Mouse (Mus musculus): ENCODE data around the gene Fam107b.
"Not testable (repeated sequence)": the region's sequence is repeated elsewhere in the genome, so short reads cannot be mapped to it uniquely, and the experiment has no call there.

The Fam107b gene

DNA sequence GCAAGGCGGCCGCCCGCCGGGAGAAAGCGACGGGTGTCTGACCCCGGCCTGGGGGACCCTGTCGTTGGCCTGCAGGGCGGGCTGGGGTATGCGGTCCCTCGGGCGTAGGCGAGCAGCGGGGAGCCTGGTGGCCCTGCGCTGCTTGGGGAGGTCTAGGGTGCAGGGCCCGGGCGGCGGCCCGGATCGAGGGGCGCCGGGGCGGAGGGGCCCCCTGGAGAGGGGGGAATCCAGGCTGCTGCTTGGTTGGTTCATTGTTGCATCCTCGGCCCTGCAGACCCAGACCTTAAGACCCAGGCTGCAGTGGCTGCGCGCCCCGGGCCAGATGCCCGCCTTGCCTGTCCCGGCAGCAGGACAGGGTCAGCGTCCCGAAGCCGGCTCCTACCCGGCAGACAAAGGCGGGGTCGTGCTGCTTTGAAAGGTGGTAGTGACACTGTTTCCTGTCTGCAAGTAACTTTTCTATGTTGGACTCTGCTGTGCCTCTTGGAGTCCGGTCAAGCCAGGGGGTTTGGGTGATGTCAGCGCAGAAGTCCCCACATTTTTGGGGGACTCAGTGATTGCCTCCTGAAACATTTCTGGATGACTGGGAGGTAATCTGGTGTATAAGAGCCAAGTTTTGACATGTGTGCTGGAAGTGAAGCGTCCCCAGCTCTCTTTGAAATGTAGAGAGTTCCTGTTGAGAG lies 143.5 kb downstream of the Fam107b start:
- peak; percentile 36 to 40 for DNase-seq

DNA sequence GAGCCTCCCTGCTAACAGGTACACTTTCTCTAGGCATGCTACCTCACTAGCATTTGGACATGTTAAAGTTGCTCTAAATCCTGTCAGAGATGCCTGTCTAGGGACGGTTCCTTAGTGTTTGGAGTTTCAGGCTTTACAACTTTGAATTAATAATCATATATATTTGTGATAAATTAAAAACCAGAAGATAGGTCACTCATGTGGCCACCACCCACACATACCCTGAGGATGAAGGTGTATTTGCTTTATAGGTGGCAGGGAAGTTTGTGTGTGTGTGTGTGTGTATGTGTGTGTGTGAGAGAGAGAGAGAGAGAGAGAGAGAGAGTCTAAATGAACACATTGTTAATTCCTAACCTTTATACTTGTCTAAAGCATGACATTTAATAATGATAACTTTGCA lies 144.2 kb downstream of the Fam107b start:
- no peak for DNase-seq

DNA sequence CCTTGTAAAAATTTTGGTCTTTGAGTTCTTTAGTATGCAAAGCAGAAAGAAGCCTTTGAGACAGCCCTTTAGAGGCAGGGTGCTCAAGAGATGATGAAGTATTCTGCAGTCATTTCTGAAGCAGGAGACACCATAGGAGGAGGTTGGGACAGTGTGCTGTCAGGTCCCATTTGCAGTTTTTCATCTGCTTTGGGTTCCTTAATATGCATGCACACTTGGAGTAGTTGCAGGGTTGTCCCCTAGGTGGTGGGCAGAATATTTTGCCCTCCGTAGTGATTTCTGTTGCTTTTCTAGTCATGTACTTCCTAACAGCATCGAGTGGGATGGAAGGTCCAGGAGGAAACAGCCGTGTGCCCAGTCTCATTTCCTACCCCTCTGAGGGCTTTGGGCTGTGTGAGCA lies 145.1 kb downstream of the Fam107b start:
- DNase-seq: no peak

DNA sequence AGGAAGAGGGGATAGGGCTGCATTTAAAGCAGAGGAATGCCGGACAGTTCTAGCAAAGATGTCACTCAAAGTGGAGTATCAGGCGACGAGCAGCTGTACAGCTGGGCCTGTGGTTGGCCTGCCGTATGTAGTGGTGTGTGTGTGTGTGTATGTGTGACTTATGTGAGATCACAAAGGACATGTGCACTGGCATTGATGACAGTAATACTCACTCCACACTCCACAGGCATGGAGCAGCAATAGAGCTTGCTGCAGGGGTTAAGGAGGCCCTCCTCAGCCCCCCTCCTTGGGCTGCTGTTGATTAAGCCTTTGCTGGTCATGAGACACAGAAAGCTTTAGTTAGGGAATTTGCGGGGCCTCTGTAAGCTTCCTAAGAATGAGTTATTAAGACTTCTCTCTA lies 147.0 kb downstream of the Fam107b start:
- DNase-seq: no peak

DNA sequence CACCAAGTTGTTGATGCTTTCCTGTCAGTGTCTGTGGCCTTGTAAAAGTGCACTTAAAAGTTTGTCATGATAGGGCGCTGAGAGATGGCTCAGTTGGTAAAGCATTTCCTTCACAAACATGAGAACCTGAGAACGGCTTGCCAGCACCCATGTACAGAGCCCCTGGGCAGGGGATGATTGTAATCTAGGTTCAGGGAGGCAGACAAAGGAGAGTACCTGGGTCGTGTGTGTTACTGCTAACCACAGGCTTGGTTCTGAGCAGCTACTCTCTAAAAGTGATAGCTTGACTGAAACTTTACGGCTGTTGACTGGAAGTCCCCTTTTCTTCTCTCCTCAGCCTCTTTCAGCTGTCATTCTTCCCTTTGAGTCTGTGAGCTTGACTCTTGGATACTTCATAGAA lies 147.6 kb downstream of the Fam107b start:
- DNase-seq: no peak

DNA sequence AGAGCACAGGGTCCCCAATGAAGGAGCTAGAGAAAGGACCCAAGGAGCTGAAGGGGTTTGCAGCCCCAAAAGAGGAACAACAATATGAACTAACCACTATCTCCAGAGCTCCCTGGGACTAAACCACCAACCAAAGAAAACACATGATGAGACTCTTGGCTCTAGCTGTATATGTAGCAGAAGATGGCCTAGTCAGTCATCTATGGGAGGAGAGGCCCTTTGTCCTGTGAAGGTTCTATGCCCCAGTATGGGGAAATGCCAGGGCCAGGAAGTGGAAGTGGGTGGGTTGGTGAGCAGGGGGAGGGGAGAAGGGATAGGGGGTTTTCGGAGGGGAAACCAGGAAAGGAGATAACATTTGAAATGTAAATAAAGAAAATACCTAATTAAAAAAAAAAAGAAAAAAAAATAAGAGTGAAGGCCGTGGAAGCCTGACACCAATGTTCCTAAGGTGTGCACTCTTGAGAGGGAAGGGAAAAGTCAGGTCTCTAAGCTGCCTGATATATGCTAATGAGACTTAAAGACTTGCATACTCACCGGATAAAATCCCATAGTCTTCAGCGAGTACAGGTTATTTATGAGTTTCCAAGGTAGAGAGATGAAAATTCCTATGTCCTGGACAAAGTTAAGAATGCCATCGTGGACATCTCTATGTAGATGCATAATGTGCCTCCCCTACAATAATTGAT lies 149.3 kb downstream of the Fam107b start:
- not testable (repeated sequence) for DNase-seq

DNA sequence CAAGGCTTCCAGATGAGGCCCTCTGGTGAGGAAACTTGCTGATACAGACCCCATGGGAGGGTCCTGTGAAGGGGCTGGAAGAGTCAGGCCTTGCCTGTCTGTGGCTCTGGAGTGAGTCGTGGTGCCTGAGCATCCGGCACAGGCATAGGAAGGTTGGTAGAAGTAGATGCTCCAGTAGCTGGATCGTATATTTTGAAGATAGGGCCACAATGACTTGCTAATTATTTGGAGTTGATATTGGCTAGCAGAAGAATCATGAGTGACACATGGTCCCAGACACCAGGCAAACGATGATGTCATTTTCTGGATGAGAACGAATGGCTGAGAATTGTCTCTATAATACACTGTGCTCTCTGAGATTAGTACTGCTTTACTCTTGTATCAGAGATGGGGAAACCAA lies 150.8 kb downstream of the Fam107b start:
- DNase-seq: no peak

DNA sequence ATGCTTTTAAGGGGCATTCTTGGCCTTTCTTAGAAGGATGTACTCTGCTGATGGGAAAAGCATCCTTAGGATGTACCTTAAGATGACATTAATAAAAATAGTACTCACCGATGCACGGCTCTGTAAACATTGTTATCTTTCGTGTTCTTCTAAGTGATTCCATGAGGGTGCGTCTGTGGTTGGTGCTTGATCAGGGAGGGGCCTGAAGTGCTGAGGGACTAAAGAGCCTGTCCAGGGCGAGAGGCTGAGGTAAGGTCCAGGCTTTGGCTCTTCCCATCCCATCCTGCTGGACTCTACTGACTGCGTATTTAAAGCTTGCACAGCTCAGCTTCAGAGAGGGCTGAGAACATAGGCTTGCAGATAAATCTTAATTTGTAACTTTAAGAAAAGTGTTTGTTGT lies 151.7 kb downstream of the Fam107b start:
- no peak for DNase-seq

DNA sequence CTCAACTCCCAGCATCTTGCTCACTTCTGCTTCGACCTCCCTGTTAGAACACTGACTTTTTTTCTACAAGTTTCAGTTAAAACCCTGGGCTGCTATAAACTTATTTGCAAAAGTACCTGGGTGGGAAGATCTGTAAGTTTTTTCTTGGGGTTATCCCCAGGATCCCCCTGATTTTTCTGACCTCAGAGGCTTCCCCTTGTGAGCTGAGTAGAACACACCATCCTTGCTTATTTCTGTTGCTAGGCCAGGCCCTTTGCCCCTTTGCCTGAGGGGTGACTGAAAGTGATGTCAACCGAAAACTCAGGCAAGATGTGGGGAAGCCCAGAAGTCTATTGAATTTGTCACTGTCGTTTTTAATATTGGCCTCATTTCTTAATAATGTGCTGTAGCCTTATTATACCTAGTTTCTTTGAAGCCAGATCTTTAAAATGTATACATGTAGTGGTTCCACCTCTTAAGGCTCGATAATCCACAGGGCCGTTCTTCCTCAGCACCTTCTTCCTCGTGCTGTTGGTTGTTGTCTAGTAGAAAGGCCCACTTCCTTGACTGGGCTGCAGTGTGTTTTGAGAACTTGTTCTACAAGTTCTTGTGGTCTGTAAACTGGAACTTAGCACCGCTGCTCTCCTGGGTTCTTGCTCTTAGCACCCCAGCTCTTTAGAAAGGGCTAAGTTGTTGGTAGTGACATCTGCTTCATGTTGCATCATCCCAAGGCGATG lies 153.3 kb downstream of the Fam107b start:
- DNase-seq: no peak

DNA sequence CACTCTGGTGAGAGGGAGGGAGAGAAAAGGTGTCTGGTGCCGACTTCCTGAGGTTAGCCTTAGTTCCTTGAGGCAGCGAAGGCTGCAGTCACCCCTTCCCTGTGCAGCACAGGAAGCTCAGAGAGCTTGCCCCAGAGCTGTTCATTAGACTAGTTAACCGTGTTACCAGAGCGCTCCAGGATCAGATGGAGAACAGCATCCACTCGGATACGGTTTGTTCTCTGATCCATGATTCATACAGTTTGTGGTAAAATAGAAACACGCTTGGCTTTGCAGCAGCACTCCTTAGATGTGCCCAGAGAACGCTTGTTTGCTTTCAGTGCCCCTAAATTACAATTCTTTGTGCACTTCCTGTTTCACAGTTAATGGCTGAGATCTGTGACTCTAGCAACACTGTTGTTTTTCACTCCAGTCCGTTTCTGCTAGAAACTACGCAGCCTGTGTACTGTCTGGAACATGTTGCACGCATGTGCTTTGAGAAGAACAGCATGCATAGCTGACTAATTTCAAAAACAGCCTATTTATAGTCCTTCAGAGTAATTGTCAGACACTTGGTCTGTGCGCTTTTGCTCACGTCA lies 156.3 kb downstream of the Fam107b start:
- DNase-seq: no peak

DNA sequence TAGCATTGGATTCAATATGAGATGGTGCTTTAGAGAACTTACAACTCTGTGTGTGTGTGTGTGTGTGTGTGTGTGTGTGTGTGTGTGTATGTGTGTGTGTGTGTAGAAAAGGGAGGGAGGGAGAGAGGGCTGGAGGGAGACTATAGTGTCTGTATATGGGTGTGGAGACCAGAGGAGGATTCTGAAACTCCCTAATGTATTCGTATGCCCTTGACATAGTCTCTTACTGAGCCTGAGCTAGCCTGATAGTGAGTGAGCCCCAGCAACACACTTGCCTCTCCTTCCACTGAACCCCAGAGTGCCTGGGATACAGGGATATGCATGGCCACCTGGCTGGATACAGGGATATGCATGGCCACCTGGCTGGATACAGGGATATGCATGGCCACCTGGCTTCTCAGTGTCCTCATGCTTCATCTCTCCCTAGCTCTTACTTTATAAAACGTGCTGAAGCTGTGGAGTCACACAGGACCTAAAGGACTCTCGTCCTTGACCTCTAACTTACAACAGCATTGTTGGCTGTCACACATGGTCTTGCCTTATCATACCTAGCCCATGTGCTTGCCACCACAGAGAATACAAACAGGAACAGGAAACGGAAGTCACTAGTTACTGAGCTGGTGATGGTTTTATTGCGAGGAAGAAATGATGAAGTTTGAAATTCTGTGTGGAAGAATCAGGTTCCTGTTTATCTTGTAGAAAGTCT lies 157.1 kb downstream of the Fam107b start:
- DNase-seq: no peak

DNA sequence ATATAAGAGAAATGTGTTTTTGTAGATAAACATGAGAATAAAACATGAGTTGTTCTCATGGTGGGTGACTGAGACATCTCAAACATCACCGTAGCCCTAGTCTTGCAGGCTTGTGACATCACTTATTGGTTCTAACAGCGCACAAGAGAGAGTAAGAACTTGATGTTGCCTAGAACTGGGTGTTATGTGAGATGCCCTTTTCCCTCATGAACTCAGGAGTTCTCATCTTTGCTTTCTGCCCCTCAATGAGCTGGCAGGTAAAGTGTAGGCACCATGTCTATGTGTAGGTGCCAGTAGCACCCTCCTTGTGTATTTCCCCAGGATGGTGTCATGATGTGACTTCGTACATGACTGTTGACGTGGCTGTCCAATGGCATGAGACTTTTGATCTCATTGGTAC lies 157.8 kb downstream of the Fam107b start:
- no peak for DNase-seq

DNA sequence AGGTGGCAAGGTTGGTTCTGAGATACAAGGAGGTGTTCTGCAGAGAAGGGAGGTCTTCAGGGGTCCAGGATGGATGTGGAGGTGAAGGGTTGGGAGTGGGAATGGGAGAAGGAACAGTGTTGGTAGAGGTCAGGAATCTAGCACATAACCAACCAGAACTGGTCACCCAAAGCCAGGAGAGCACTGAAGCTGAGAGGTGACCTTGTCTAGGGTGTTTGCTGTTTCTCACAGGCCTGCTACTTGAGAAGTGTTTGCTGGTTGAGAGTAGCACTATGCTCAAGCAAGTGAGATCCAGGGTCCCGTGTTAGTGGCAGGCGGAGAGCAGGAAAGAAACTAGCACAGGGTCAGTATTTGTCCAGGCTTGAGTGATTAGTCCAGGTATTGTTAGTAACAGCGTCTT lies 159.3 kb downstream of the Fam107b start:
- DNase-seq: no peak

DNA sequence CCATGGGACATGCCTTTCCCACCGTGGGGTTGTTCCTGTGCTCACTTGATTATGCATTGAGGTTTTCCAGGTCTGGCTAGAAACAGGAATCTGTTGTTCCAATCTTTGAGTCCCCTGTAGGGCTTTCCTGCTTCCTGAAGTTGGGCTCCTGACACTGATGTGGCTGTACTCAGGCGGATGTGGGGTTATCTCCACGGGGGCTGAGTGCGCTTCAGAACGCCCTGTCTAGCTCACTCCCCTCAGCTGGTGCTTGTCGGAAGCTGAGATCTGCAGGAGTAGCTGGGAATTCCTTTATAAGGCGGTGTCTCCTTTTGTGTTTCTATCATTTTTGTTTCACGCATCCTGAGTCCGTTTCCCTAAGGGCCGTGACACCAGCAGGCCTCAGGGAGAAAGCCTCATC lies 160.5 kb downstream of the Fam107b start:
- DNase-seq: no peak

DNA sequence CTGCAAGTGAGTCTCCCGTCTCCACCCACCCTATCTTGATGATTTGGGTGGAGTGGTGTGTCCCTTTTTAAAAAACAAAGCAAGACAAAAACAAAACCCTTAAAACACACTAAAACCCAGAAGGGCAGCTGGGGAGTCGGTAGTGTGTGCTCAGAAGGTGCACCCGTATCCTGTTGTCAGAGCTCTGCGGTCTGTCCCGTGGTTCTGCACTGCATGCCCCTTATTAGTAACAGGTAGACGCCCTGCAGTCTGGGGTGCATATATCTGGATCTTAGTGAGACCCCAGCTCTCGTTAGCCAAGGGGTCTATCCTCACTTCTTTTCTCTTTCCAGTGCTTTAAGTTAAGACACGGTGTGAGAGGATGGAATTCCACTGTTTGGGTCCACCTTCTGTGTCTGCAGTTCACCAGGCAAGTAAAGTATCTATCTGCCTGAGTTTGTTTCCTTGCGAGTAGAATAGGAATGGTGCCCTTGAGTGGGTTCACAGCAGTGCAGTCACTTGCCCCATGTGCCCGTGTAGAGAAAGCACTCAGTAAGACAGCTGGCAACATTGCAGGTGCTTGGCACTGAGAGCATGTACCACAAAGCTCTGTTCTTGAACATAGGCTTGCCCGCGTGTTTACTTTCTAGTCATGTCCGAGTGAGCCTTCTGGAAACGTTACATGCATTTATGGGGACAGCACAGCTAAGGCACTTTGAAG lies 161.2 kb downstream of the Fam107b start:
- DNase-seq: peak; percentile 41 to 56

DNA sequence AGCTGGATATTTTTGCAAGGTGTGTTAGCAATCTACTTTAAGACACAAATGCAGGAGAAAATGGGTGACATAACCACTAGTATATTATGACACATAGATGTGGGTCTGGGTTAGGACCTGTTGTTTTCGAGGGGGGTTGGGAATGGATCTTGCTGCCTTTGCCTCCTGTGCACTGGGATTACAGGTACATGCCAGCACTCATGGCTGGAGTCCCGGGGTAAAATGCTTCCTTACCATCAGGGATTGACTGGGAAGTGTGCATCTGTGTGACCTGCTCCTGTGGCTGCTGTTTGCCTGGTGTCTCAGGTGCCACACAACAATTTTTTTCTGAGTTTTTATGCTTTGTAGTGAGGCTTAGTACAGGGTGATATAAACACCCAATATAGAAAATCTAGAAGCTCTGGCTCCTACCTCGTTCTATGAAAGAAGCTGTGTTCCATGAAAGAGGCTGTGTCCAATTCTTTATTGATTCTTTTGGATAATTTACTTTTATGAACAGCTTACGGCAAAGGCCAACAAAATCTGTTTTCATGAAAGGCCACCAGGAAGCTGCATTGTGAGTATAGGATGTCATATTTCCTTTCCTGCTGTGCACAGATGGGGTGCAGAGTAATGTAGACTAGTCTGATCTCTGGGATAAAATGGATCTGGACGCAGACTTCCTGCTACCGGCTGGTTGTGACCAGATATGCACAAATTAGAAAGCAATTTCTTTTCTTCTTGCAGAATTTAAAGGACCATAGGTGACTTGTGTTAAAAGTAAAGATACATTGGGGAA lies 167.8 kb downstream of the Fam107b start:
- peak in 1 of 2 experiments; percentile 41 for DNase-seq

DNA sequence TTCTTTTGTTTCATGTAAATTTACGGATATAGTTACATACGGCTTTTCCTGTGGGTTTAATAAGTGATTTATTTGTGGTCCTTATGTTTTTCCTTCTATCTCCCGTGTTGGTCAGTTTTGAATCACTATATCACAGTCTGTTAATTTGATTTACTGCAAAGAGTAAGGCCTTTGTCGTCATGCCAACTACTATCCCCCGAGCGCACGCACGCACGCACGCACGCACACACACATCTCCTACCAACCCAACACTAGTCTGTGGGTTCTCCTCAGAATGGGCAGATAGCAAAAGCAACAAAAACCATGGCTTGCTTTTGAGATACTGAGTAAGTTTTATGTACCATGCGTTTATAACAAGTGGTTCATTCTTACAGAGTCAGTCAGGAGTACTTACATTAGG lies 168.4 kb downstream of the Fam107b start:
- DNase-seq: no peak

DNA sequence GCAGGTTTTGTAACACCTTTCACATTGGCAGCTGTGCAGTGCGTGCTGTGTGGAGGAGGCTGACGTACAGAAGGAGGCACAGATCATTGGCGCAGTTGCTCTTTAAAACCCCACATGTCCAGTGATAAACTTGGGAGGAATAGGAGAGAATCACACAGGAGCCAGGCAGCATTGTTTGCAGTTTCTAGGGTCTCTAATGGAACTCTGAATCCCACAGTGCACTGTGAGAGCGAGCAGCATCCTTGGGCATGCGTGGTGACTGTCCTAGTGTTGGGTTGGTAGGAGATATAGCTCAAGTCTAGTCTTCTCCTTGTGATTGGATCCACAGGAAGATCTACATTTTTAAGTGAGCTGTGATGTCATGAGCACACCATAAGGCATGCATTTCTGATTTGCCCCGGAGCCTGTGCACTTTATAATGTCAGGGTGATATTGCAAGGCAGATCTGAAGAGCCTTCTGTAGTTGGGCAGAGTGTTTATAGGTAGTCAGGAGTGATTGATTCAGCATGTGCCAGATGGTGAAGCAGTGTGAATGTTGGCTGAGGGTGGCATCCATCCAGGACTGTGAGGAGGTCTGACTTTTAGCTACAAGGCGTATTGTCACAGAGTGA lies 169.2 kb downstream of the Fam107b start:
- peak; percentile 85 to 91 for DNase-seq

DNA sequence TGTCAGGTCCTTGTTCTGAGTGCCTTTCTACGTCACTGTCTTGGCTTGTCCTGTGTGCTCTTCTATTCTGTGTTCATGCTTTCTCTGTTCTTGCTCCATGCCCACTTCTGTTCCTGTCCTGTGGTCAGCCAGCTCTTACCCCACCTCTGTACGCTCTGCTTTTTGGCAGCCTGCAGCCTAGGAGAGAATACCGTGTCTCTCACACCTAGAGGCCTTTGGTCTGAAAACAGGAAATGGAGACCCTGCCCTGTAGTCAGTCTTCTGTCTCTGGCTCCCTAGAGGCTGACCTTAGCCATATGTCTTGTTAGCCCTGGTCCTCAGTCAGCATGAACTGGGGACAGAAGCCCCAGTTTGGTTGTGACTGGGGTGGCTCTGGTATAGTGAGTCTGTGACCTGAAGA lies 170.0 kb downstream of the Fam107b start:
- DNase-seq: no peak

DNA sequence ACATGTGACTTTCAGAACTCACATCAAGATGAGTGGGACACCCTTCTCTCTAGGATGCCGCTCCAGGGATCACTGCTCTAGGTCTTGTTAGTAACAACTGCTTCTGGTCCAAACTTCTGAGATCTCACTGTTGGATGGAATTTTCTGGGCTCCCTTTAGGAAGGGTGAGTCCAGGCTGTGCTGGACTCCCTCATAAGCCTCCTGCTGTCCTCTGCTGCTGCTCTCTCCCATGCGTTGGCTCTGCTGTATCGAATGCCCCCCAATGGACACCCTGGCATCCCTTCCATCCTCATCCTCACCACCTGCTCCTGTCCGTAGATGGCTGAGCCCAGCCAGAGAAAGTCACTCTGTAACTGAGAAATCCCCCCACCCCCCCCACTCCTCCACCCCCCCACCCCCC lies 170.4 kb downstream of the Fam107b start:
- DNase-seq: no peak

DNA sequence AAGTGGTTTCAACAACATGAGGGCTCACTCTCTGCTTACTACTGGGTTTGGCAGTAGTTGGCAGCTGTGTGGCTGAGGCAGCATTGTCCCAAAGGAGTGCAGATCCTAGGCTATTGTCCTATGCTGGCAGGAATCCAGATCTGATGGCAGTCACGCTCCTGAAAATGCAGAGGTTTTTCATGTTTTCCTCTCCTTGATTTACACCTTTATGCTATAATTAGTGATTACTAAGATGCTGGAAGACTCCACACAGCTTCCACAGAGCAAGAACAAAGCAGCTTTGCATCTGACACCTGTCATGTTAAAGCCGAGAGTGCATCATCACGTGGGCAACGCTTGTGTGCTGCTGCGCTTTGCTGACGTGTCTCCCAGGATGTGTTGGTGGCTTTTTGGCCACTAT lies 172.2 kb downstream of the Fam107b start:
- no peak for DNase-seq
